15 mouse cellular contexts compared by ENCODE assay signal in the genomic region with DNA sequence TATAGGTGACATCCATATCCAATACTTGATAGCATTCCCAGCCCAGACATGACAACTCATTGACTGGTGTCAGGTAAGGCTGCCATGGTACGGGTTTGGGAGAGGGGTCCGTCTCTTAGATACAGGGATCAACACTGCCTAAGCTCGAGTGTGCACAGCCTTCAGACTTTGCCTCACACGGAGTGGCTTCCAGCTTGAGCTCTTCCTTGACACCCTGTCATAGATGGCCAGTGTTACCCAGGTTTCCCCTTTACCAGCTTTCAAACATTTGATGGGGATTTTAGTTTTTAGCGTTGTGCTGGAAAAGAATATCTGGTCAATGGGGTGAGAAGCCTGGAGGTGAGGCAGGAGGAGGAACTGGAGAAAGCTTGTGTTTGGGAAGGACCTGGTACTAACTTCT. TPM values are rescaled to one million over a fixed set of nuclear protein-coding genes. Genes with fewer than 3 reads are reported as not detected.
A peak's percentile ranks its signal among the peaks of the same experiment; 100 is the strongest.
DNase-seq lines count a peak whose midpoint lies in the region; ATAC-seq and TF ChIP-seq lines count a peak whose summit lies in the region.
"Had no signal": no experiment of that assay in that cellular context is flagged by ENCODE, and none has a peak within 500 bp of the region (broad histone marks: within the 10 kb centered on the region; RNA-seq: fewer than 3 reads in every experiment).

No protein-coding gene starts in this region.

- no peak overlapping the region for H3K4me2 ChIP-seq in kidney, embryonic 15.5 days
- H3K4me2 ChIP-seq in CH12.LX (ENCODE audit: insufficient read depth, low read depth, poor library complexity, severe bottlenecking), result peak overlapping the region; percentile 76; the same call in 1 of the 2 replicates
- peak overlapping the region; percentile 65; the same call in 1 of the 2 replicates for H3K4me2 ChIP-seq in limb, embryonic 13.5 days (replicated peaks)

- H3K9ac ChIP-seq in kidney, embryonic 15.5 days, result no peak overlapping the region
- H3K9ac ChIP-seq in CH12.LX (ENCODE audit: insufficient read depth, low read depth), result no peak overlapping the region
- H3K9ac ChIP-seq in limb, embryonic 13.5 days, result no peak overlapping the region

- intact Hi-C loops in gastrocnemius, adult 2 months (cut with DNase I), result loop anchor here (2.0 kb wide), 2 partner anchors 41 to 95 kb away; a partner anchor contains a TSS

- H3K4me3 ChIP-seq in gastrocnemius, adult 2 months, result peak overlapping the region; percentile 97; the same call in 1 of the 2 replicates
- H3K4me3 ChIP-seq in kidney, embryonic 15.5 days (replicated peaks), result no peak overlapping the region
- no peak overlapping the region for H3K4me3 ChIP-seq in CH12.LX (replicated peaks in 1 of 3; ENCODE audit: low read depth in 2 of 3, low read length in 2 of 3, poor library complexity in 1 of 3)
- H3K4me3 ChIP-seq in limb, embryonic 13.5 days, result no peak overlapping the region

- peaks cover 22% of the 10 kb centered on the region for H3K4me1 ChIP-seq in kidney, embryonic 15.5 days
- peaks cover 7 to 20% of the 10 kb centered on the region in 2 experiments; a peak in 3 of 4 replicates for H3K4me1 ChIP-seq in CH12.LX (ENCODE audit: control insufficient read depth in 1 of 2, insufficient read depth in 2 of 2)
- H3K4me1 ChIP-seq in limb, embryonic 13.5 days, result peaks cover 13% of the 10 kb centered on the region

- no peaks in the 10 kb centered on the region for H3K27me3 ChIP-seq in kidney, embryonic 15.5 days
- no peaks in the 10 kb centered on the region for H3K27me3 ChIP-seq in CH12.LX (replicated peaks)
- H3K27me3 ChIP-seq in limb, embryonic 13.5 days, result no peaks in the 10 kb centered on the region
- H3K27me3 ChIP-seq: embryonic facial prominence, embryonic 13.5 days; midbrain, embryonic 13.5 days; stomach, embryonic 15.5 days had no signal

- WGBS in kidney, embryonic 15.5 days, result 72% methylated on average over 5 of the region's 5 CpGs
- WGBS in limb, embryonic 13.5 days, result 72% methylated on average over 5 of the region's 5 CpGs

- TF ChIP-seq POLR2A in CH12.LX (IDR thresholded peaks at IDR 0.05; ENCODE audit: low read depth, low read length), result no peak

- no peaks in the 10 kb centered on the region for H3K36me3 ChIP-seq in kidney, embryonic 15.5 days
- H3K36me3 ChIP-seq in CH12.LX (replicated peaks in 1 of 2; ENCODE audit: control insufficient read depth in 1 of 2, insufficient read depth in 1 of 2, low read length in 1 of 2), result peaks cover 0 to 2% of the 10 kb centered on the region in 2 experiments
- H3K36me3 ChIP-seq in limb, embryonic 13.5 days, result no peaks in the 10 kb centered on the region
- H3K36me3 ChIP-seq: embryonic facial prominence, embryonic 13.5 days; midbrain, embryonic 13.5 days; stomach, embryonic 15.5 days had no signal

- no peak for TF ChIP-seq CTCF in gastrocnemius, adult 2 months (IDR thresholded peaks at IDR 0.05)
- TF ChIP-seq CTCF in CH12.LX (conservative IDR thresholded peaks at IDR 0.05 in 1 of 2, IDR thresholded peaks at IDR 0.05 in 1 of 2; ENCODE audit: low read depth in 2 of 2, low read length in 2 of 2), result no peak

- TF ChIP-seq EP300 in CH12.LX (IDR thresholded peaks at IDR 0.05; ENCODE audit: low read length), result no peak

- dilution Hi-C loops in CH12.LX (cut with MboI; ENCODE audit: extremely low pct_ligation_motif_present, extremely low pct_unique_long_range_greater_than_20kb, low sequenced_read_pairs), result no loop called here

- no peak for ATAC-seq in kidney, embryonic 15.5 days (replicated peaks; ENCODE audit: low FRiP score)
- ATAC-seq in limb, embryonic 13.5 days (ENCODE audit: low FRiP score, low read depth), result no peak
- ATAC-seq: CD4-positive, CD25-positive, alpha-beta regulatory T cell, adult 4 months; midbrain, embryonic 13.5 days had no signal

- DNase-seq in gastrocnemius, adult 2 months, result no peak
- no peak for DNase-seq in gastrocnemius, adult 18-20 months (ENCODE audit: low spot score)
- DNase-seq in kidney, postnatal 10 days, result no peak
- DNase-seq in CH12.LX (ENCODE audit: extremely low read depth), result no peak
- no peak for DNase-seq in frontal cortex, postnatal 10 days (ENCODE audit: low spot score in 2 of 2)
- no peak for DNase-seq in spleen, postnatal 14 days (ENCODE audit: low spot score in 2 of 2)
- DNase-seq: adrenal gland, postnatal 14 days; cerebellum, adult 8-10 months; right cerebral cortex, postnatal 25 days had no signal

- peaks cover 29% of the 10 kb centered on the region for H3K79me2 ChIP-seq in CH12.LX (replicated peaks; ENCODE audit: control insufficient read depth, extremely low read depth, insufficient read depth, poor library complexity, severe bottlenecking)

- H3K27ac ChIP-seq in gastrocnemius, adult 2 months, result peak overlapping the region; percentile 99
- H3K27ac ChIP-seq in kidney, embryonic 15.5 days, result peak overlapping the region; percentile 100; the same call in 1 of the 2 replicates
- no peak overlapping the region for H3K27ac ChIP-seq in CH12.LX (ENCODE audit: insufficient read depth, low read depth)
- H3K27ac ChIP-seq in limb, embryonic 13.5 days, result no peak overlapping the region

- in situ Hi-C loops in CH12.LX (cut with MboI; ENCODE audit: low pct_ligation_motif_present, low pct_unique_long_range_greater_than_20kb, low sequenced_read_pairs), result no loop called here

- TF ChIP-seq RAD21 in CH12.LX (IDR thresholded peaks at IDR 0.05; ENCODE audit: low read depth, low read length), result no peak

- H3K9me3 ChIP-seq in kidney, embryonic 15.5 days (replicated peaks), result no peaks in the 10 kb centered on the region
- peaks cover 2% of the 10 kb centered on the region for H3K9me3 ChIP-seq in CH12.LX (replicated peaks; ENCODE audit: low read length)
- no peaks in the 10 kb centered on the region for H3K9me3 ChIP-seq in limb, embryonic 13.5 days
- H3K9me3 ChIP-seq: embryonic facial prominence, embryonic 13.5 days; midbrain, embryonic 13.5 days; stomach, embryonic 15.5 days had no signal

TF ChIP-seq in CH12.LX, 34 proteins besides CTCF, POLR2A, EP300 and RAD21:
- no peak for TF ChIP-seq USF1 (IDR thresholded peaks at IDR 0.05; ENCODE audit: low read depth, low read length)
- no peak for TF ChIP-seq MEF2A (IDR thresholded peaks at IDR 0.05; ENCODE audit: borderline replicate concordance, low read depth, low read length)
- TF ChIP-seq HCFC1 (IDR thresholded peaks at IDR 0.05; ENCODE audit: low read depth, low read length), result no peak
- TF ChIP-seq MYC (IDR thresholded peaks at IDR 0.05; ENCODE audit: low read depth, low read length), result no peak
- no peak for TF ChIP-seq MAFK (IDR thresholded peaks at IDR 0.05; ENCODE audit: insufficient replicate concordance, low read length)
- no peak for TF ChIP-seq BHLHE40 (IDR thresholded peaks at IDR 0.05; ENCODE audit: low read depth, low read length)
- no peak for TF ChIP-seq SMC3 (IDR thresholded peaks at IDR 0.05; ENCODE audit: low read depth, low read length)
- no peak for TF ChIP-seq CHD1 (IDR thresholded peaks at IDR 0.05; ENCODE audit: low read depth, low read length)
- no peak for TF ChIP-seq POLR2AphosphoS2 (IDR thresholded peaks at IDR 0.05; ENCODE audit: low read depth, low read length)
- TF ChIP-seq IRF4 (IDR thresholded peaks at IDR 0.05; ENCODE audit: low read depth, low read length), result no peak
- TF ChIP-seq ZMIZ1 (IDR thresholded peaks at IDR 0.05; ENCODE audit: low read depth, low read length), result no peak
- TF ChIP-seq ZNF384 (IDR thresholded peaks at IDR 0.05; ENCODE audit: low read depth, low read length), result no peak
- TF ChIP-seq MAX (IDR thresholded peaks at IDR 0.05; ENCODE audit: low read length), result no peak
- TF ChIP-seq USF2 (conservative IDR thresholded peaks at IDR 0.05; ENCODE audit: low read depth, low read length), result no peak
- no peak for TF ChIP-seq MXI1 (IDR thresholded peaks at IDR 0.05; ENCODE audit: low read depth, low read length)
- TF ChIP-seq ZC3H11A (IDR thresholded peaks at IDR 0.05; ENCODE audit: low read depth, low read length), result no peak
- no peak for TF ChIP-seq NELFE (IDR thresholded peaks at IDR 0.05; ENCODE audit: low read depth, low read length)
- TF ChIP-seq NRF1 (IDR thresholded peaks at IDR 0.05; ENCODE audit: low read depth, low read length), result no peak
- TF ChIP-seq SIN3A (IDR thresholded peaks at IDR 0.05; ENCODE audit: low read length), result no peak; the same call in 1 of the 2 replicates

RNA-seq across cellular contexts. Expression of a gene that starts 2.1 kb away (rescaled TPM):
- total RNA-seq in gastrocnemius, adult 2 months (2021), result 10 to 100 TPM; 94.4 to 98.0 TPM
- total RNA-seq in gastrocnemius, adult 18-20 months (2021), result 100 to 1,000 TPM in 1 of 2 experiments, 10 to 100 TPM in 1; 96.7 to 105 TPM
- polyA plus RNA-seq in kidney, embryonic 15.5 days (2015; fragmentation: Nextera tagmentation; extraction: Ambion mirVana), result 8.7 and 9.7 TPM in 2 replicates
- total RNA-seq in CH12.LX (2012; rRNA removed) (32.4 and 36.1 TPM in 2 replicates), CH12.LX (2014; rRNA removed) (39.2 and 40.4 TPM in 2 replicates)
- polyA plus RNA-seq in CH12.LX (2012; ENCODE audit: insufficient read length, low read depth), result 42.9 and 53.7 TPM in 2 replicates
- 10.3 and 11.5 TPM in 2 replicates for polyA plus RNA-seq in limb, embryonic 13.5 days (2015; fragmentation: Nextera tagmentation; extraction: Ambion mirVana)

RNA-seq across cellular contexts. Expression of a gene that starts 41.1 kb away (rescaled TPM):
- total RNA-seq in gastrocnemius, adult 2 months (2021), result 10 to 100 TPM in 1 of 2 experiments, 1 to 10 TPM in 1; 8.2 to 10.4 TPM
- 10 to 100 TPM in 1 of 2 experiments, 1 to 10 TPM in 1; 8.9 to 10.6 TPM for total RNA-seq in gastrocnemius, adult 18-20 months (2021)
- 56.4 and 59.3 TPM in 2 replicates for polyA plus RNA-seq in kidney, embryonic 15.5 days (2015; fragmentation: Nextera tagmentation; extraction: Ambion mirVana)
- total RNA-seq in CH12.LX (2012; rRNA removed) (46.9 and 47.8 TPM in 2 replicates), CH12.LX (2014; rRNA removed) (74.4 and 75.5 TPM in 2 replicates)
- polyA plus RNA-seq in CH12.LX (2012; ENCODE audit: insufficient read length, low read depth), result 40.0 and 43.5 TPM in 2 replicates
- polyA plus RNA-seq in limb, embryonic 13.5 days (2015; fragmentation: Nextera tagmentation; extraction: Ambion mirVana), result 55.2 and 60.2 TPM in 2 replicates

Comparison
In these comparisons a context has a peak if more than half of its experiments do, and no peak if none do; other contexts are left out.
1. H3K27ac ChIP-seq: peak in gastrocnemius, adult 2 months (single experiment) and kidney, embryonic 15.5 days (single experiment); none in CH12.LX (single experiment) and limb, embryonic 13.5 days (single experiment).
2. RNA of a gene that starts 41.1 kb away (total RNA-seq): 46.9 to 75.5 TPM in CH12.LX; 8.9 to 10.6 TPM in gastrocnemius, adult 18-20 months and 8.2 to 10.4 TPM in gastrocnemius, adult 2 months; every median in the first group is over 4 times any median in the second.